Mouse (Mus musculus) liver, embryonic 12.5 days (tissue): ENCODE measurements around the gene Mfap5. TPM values are rescaled to one million over a fixed set of nuclear protein-coding genes. Genes with fewer than 3 reads are reported as not detected.
"Not testable (repeated sequence)": the region's sequence is repeated elsewhere in the genome, so short reads cannot be mapped to it uniquely, and the experiment has no call there.

ENCODE experiments used
- ATAC-seq: fragments of 200-750 bp; cut with Nextera tagmentation; 2 replicates; pipeline ENCODE4 v1.8.0; 2017; ENCODE audit warnings: moderate number of reproducible peaks, mild to moderate bottlenecking, moderate library complexity
- H3K27ac ChIP-seq: fragments of 300-500 bp; sonication (generic); 2 replicates; pipeline ENCODE4 v1.5.1; 2016; ENCODE audit warnings: mild to moderate bottlenecking
- H3K27me3 ChIP-seq: fragments of 300-500 bp; sonication (generic); replicated peaks from 2 replicates; pipeline ENCODE4 v1.6.1; 2016; ENCODE audit warnings: mild to moderate bottlenecking, moderate library complexity
- H3K36me3 ChIP-seq: fragments of 300-500 bp; sonication (generic); 2 replicates; pipeline ENCODE4 v1.6.1; 2016; ENCODE audit warnings: mild to moderate bottlenecking, moderate library complexity
- H3K4me1 ChIP-seq: fragments of 300-500 bp; sonication (generic); 2 replicates; pipeline ENCODE4 v1.6.1; 2016
- H3K4me2 ChIP-seq: fragments of 300-500 bp; sonication (generic); 2 replicates; pipeline ENCODE4 v1.6.1; 2016; ENCODE audit warnings: mild to moderate bottlenecking, moderate library complexity
- H3K4me3 ChIP-seq: fragments of 300-500 bp; sonication (generic); 2 replicates; pipeline ENCODE4 v1.5.1; 2016; ENCODE audit warnings: mild to moderate bottlenecking, moderate library complexity
- H3K9ac ChIP-seq: fragments of 300-500 bp; sonication (generic); 2 replicates; pipeline ENCODE4 v1.6.1; 2016; ENCODE audit warnings: mild to moderate bottlenecking, moderate library complexity
- H3K9me3 ChIP-seq: fragments of 300-500 bp; sonication (generic); replicated peaks from 2 replicates; pipeline ENCODE4 v1.6.1; 2016; ENCODE audit warnings: mild to moderate bottlenecking, moderate library complexity
- WGBS: fragments of 180-500 bp; shearing (Covaris S2); methylation state at CpG from one replicate; pipeline ENCODE4 v1.1.7; 2016; ENCODE audit not compliant: insufficient replicate concordance; 5-methylcytosine and 5-hydroxymethylcytosine counted together
- polyA plus RNA-seq: library from polyadenylated mRNA; unstranded; fragments of >200 nt; fragmentation: Nextera tagmentation; extraction: Ambion mirVana; gene quantifications from 2 replicates; pipeline ENCODE4 v1.2.1, GENCODE M21; 2016

Gene Mfap5
- 0.48 and 0.68 TPM in 2 replicates for polyA plus RNA-seq

DNA sequence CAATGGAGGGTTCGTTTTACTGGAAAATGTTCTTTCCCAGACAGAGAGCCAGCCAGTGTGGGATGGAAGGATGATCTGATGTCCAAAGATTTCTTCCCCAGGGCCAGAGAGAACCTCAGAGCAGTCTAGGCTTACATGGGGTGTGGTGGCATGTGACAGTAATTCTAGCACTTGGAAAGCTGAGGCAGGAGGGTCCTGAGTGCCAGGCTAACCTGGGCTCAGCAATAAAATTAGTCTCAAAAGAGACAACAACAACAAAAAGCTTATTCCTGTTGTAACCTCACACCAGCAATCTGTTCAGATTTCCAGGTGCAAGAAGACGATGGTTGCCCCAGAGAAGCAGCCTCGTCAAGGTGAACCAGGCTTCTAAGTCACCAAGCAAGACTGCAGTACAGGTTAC is at the start of gene Mfap5:
Gene Mfap5 (plus strand): TSS at position 301 of the 400 bp plus-strand sequence.
- WGBS, result 61% methylated on average over 3 of the region's 3 CpGs
- Histone ChIP-seq H3K4me2 (no peak within 1 kb of the TSS), H3K4me3 (no peak within 1 kb of the TSS), H3K4me1 (no peaks in the 10 kb centered on the region), H3K27me3 (peaks cover 7% of the 10 kb centered on the region), H3K9me3 (no peaks in the 10 kb centered on the region), H3K9ac (no peak within 1 kb of the TSS), H3K27ac (no peak within 1 kb of the TSS), H3K36me3 (no peaks in the 10 kb centered on the region)
- no peak for ATAC-seq

DNA sequence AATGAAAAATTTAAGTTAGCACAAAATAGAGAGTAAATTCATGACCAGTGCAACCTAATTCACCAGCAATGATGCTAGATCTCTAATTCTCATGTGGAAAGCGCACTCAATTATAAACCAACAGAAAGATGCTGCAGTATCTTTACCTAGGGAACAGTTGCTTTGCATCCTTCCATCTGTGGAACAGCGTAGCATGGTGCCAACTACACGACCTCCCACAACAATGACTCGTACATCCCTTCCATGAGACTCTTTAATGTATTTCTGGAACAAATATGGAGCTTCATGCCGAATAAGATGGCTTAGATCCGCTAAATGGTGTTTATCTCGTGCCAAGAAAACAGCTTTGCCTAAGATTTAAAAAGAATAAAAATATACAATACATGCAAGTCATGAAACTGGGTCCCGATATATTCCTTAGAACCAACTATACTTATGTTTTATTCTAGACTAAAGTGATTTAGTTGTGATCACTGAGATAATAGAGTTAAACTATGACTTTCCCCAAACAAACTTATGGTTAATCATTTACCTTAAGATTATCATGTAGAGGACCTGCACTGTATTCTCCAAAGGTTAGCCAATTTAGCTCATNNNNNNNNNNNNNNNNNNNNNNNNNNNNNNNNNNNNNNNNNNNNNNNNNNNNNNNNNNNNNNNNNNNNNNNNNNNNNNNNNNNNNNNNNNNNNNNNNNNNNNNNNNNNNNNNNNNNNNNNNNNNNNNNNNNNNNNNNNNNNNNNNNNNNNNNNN is 46.5 kb upstream of the Mfap5 start:
- H3K9me3 ChIP-seq, result no peaks in the 10 kb centered on the region
- no peak overlapping the region for H3K4me2 ChIP-seq
- H3K4me3 ChIP-seq, result no peak overlapping the region

DNA sequence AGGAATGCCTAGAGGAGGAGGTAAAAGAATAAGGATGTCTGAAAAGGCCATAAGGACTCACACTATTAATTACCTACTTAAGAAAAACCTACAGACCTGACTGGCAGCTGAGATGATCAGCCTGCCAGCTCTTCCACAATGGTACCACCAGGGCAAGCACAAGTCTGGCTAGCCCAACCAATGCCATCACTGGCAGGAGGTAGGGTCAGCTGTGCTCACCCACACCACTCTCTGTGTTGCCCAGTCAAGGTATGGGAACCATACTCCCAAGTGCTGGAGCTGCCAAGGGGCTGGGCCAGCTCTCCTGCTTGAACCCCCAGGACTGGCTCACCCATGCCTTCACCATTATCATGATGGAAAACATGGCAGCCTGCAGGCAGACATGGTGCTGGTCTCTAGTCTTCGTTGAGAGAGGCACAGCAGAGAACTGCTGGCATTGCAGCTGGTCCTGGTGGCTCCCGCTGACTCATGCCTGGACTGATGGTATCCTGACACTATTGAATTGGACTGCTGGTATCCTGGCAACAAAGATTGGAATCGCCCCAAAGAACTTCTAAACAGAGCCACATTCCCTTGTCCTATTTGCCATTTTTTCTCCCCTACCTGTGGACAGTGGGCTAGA is 39.4 kb upstream of the Mfap5 start:
- H3K9ac ChIP-seq, result no peak overlapping the region
- H3K4me2 ChIP-seq, result no peak overlapping the region
- H3K36me3 ChIP-seq, result no peaks in the 10 kb centered on the region
- H3K27me3 ChIP-seq, result no peaks in the 10 kb centered on the region
- H3K27ac ChIP-seq, result no peak overlapping the region
- H3K4me1 ChIP-seq, result peaks cover 15% of the 10 kb centered on the region
- no peaks in the 10 kb centered on the region for H3K9me3 ChIP-seq
- 76% methylated on average over 3 of the region's 3 CpGs for WGBS
- no peak; the same call in 1 of the 2 replicates for ATAC-seq
- no peak overlapping the region for H3K4me3 ChIP-seq

More for the DNA sequence above, 46.5 kb upstream of the Mfap5 start:
- WGBS, result 76% methylated on average over 8 of the region's 8 CpGs
- Histone ChIP-seq H3K4me1 (no peaks in the 10 kb centered on the region), H3K27me3 (no peaks in the 10 kb centered on the region), H3K27ac (no peak overlapping the region), H3K36me3 (no peaks in the 10 kb centered on the region), H3K9ac (no peak overlapping the region)
- ATAC-seq, result no peak

DNA sequence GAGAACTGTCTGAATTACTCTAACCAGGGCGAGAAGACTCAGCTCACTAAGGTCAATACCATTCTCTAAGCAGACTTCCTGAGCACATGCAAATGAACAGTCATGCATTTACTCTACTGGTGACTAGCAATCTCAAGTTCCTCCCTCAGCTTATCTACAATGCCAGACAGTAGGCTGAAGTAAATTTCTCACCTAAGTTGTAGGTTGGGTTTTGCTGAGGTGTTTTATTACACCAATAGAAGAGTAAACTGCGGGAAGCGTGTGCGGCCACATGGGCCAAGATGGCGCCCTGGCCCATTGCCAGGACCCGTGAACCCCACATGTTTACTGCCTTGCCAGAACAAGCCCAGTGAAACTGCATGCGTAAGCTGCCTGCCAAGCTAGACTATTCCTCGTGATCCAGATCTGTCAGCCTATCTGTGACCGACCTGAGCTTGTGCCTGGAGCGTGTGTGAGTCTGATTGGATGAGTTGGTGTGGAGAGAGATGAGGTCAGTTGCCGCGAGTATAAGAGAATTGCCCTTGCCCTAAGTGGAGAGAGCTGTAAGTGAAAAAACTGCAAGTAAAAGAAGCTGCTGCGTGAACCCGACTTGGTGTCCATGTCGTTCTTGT is 36.5 kb upstream of the Mfap5 start:
- no peaks in the 10 kb centered on the region for H3K9me3 ChIP-seq
- 79% methylated on average over 15 of the region's 15 CpGs for WGBS
- no peak overlapping the region for H3K4me3 ChIP-seq
- no peak overlapping the region for H3K9ac ChIP-seq
- no peak overlapping the region for H3K27ac ChIP-seq
- H3K4me1 ChIP-seq, result peaks cover 15% of the 10 kb centered on the region
- ATAC-seq, result peak; percentile 79
- H3K36me3 ChIP-seq, result no peaks in the 10 kb centered on the region
- no peaks in the 10 kb centered on the region for H3K27me3 ChIP-seq
- no peak overlapping the region for H3K4me2 ChIP-seq

DNA sequence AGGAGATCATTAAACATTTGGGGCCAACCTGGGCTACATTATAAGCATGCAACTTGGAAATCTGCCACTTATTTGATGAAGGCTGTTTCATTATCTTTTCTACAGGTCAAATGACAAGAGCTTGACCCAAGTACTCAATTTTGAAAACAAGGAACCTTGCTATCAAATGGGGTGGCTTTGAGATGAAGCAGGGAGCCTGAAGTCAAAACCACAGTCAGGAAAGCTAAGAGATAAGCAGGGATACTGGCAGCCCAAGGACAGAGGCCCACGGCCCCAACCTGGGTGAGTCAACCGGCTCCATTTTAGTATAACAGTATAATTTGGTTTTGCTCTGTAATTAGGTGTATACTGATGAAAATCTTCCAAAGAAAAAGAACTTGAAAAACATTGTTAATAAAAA is 35.4 kb upstream of the Mfap5 start:
- Histone ChIP-seq H3K4me1 (peaks cover 15% of the 10 kb centered on the region), H3K9me3 (no peaks in the 10 kb centered on the region), H3K4me2 (no peak overlapping the region), H3K27me3 (no peaks in the 10 kb centered on the region), H3K4me3 (no peak overlapping the region), H3K36me3 (no peaks in the 10 kb centered on the region), H3K27ac (no peak overlapping the region), H3K9ac (no peak overlapping the region)
- 33% methylated on average over 2 of the region's 2 CpGs for WGBS
- peak; percentile 59; the same call in 1 of the 2 replicates for ATAC-seq

- not testable (repeated sequence) for H3K4me3 ChIP-seq, H3K4me2 ChIP-seq, H3K27ac ChIP-seq, ATAC-seq, H3K27me3 ChIP-seq, H3K36me3 ChIP-seq, H3K9me3 ChIP-seq, H3K9ac ChIP-seq
- WGBS, result 67% methylated on average over 3 of the region's 3 CpGs
- H3K4me1 ChIP-seq, result peaks cover 15% of the 10 kb centered on the region
Measured at GRCm38 (mm10) chr6:122471461-122471860, 34.2 kb upstream of the Mfap5 start.

GRCm38 (mm10) chr6:122478062-122478461 is 27.6 kb upstream of the Mfap5 start:
- ATAC-seq, result no peak

DNA sequence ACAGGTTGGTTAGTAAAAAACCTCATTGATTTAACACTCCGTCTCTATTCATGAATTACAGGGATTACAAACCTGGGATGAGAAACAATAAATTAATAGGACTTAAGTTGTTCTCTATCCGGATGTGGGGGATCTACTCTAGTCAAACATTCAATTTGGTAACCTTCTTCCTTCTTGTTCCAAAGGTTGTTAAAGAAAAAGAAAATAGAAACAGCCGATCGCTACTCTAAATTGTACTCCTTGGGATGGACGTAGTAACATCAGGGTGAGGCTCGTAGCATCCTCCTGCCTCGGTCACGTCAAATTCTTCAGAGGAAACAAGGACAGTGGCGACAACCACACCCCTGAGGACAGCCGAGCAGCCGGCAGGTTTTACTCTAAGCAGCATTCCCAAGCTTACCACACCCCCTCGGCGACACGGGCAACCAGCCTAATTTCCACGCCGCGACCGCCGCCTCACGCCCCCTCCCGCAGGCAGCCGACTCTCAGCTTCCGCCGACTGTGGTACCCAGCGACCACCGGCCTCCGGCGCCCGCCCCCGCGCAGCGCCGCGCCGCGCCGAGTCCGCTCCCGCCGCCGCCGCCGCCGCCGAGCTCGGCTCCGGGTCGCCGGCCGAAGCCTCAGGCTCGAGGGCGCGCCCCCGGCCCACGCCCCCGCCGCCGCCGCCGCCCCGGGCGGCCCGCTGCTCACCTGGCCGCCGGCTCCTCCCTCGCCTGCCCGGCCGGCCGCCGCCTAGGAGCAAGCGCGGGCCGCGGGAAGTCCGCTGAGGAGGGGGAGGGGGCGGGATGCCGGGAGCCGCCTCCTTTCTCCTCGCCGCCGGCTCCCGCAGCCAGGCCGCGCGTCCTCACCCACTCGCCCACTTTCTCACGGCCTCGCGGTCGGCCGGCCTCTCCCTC is 20.0 kb upstream of the Mfap5 start:
- Histone ChIP-seq H3K9me3 (no peaks in the 10 kb centered on the region), H3K9ac (peak overlapping the region; percentile 31; the same call in 1 of the 2 replicates), H3K4me1 (0 out of 2 replicates have a peak, but pooled peaks cover under 1% of the 10 kb centered on the region), H3K4me2 (peak overlapping the region; percentile 89), H3K36me3 (no peaks in the 10 kb centered on the region), H3K4me3 (peak overlapping the region; percentile 64), H3K27ac (no peak overlapping the region), H3K27me3 (peaks cover 77% of the 10 kb centered on the region)
- 0 out of 2 replicates have a peak, but pooled peaks have one; percentile 18 for ATAC-seq
- 9% methylated on average over 38 of the region's 91 CpGs for WGBS

More at GRCm38 (mm10) chr6:122478062-122478461, 27.6 kb upstream of the Mfap5 start:
- Histone ChIP-seq H3K9ac (no peak overlapping the region), H3K36me3 (no peaks in the 10 kb centered on the region), H3K4me2 (no peak overlapping the region), H3K4me3 (no peak overlapping the region), H3K27me3 (peaks cover 5% of the 10 kb centered on the region), H3K4me1 (peaks cover 3% of the 10 kb centered on the region; the same call in 1 of the 2 replicates), H3K9me3 (no peaks in the 10 kb centered on the region), H3K27ac (no peak overlapping the region)
- 35% methylated on average over 3 of the region's 3 CpGs for WGBS

GRCm38 (mm10) chr6:122486297-122487117 is 19.1 kb upstream of the Mfap5 start:
- ATAC-seq, result peak; percentile 46
- no peak overlapping the region for H3K27ac ChIP-seq
- peak overlapping the region; percentile 64 for H3K4me3 ChIP-seq
- under 1% methylated on average over 67 of the region's 111 CpGs for WGBS
- peak overlapping the region; percentile 31; the same call in 1 of the 2 replicates for H3K9ac ChIP-seq
- H3K4me2 ChIP-seq, result peak overlapping the region; percentile 89
- H3K27me3 ChIP-seq, result peaks cover 84% of the 10 kb centered on the region
- H3K4me1 ChIP-seq, result peaks cover 5% of the 10 kb centered on the region; the same call in 1 of the 2 replicates
- H3K36me3 ChIP-seq, result no peaks in the 10 kb centered on the region
- H3K9me3 ChIP-seq, result no peaks in the 10 kb centered on the region

DNA sequence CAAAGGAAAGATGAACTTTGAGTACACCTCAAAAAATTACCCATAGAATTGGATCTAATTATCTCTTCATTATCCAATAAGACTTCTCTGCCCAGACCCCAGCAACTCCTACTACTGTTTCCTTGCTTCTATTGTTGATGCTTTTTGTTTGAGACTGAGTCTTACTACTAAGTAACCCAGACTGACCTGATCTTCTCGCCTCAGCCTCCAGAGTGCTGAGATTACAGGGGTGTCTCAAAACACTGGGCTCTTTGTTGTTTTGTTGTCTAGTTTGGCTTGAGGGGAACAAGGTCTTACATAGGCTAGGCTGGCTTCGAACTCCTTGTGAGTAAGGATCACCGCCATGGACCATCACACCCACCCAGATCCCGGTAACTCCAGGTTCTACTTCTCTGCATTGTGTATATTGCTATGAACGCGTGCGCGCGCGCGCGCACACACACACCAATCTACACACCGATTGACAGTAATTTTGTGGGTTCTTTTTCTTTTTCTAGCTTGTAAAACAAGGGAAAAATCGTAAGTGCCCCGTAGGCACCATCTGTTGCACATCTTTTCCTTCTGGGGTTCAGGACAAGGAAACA is 14.6 kb upstream of the Mfap5 start:
- Histone ChIP-seq H3K4me1 (peaks cover 5% of the 10 kb centered on the region; the same call in 1 of the 2 replicates), H3K27me3 (peaks cover 93% of the 10 kb centered on the region), H3K4me2 (peak overlapping the region; percentile 57), H3K9ac (no peak overlapping the region), H3K9me3 (no peaks in the 10 kb centered on the region), H3K4me3 (peak overlapping the region; percentile 44), H3K36me3 (no peaks in the 10 kb centered on the region), H3K27ac (no peak overlapping the region)
- no peak for ATAC-seq
- 16% methylated on average over 15 of the region's 15 CpGs for WGBS
